Comparison of ENCODE assay signal across 31 mouse cellular contexts in the genomic region with DNA sequence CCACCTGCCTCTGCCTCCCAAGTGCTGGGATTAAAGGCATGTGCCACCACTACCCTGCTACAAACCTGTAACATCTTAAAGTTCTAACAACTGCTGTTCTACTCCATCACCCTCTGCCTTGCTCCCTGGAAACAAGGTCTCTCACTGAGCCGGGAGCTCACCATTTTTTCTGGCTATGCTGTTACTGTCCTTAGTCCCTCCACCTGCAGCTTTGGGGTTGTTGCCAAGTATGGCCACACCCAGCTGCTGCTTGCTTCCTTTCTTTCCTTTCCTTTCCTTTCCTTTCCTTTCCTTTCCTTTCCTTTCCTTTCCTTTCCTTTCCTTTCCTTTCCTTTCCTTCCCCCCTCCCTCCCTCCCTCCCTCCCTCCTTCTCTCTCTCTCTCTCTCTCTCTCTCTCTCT. TPM values are rescaled to one million over a fixed set of nuclear protein-coding genes. Genes with fewer than 3 reads are reported as not detected.
"Had no signal": no experiment of that assay in that cellular context is flagged by ENCODE, and none has a peak within 500 bp of the region (broad histone marks: within the 10 kb centered on the region; RNA-seq: fewer than 3 reads in every experiment).

No protein-coding gene starts in this region.

RNA-seq across cellular contexts. Expression of a gene that starts 57.5 kb away (rescaled TPM):
- total RNA-seq: common myeloid progenitor, adult 5-6 weeks; forebrain, postnatal 0 days; gastrocnemius, adult 18-20 months; gastrocnemius, adult 2 months; gastrocnemius, adult 8-10 months; gastrocnemius, postnatal 10 days; gastrocnemius, postnatal 14 days; gastrocnemius, postnatal 25 days; gastrocnemius, postnatal 36 days; gastrocnemius, postnatal 4 days; granulocyte monocyte progenitor cell, adult 5-6 weeks; heart, adult 18-20 months; heart, adult 2 months; heart, adult 8-10 months had no signal
- polyA plus RNA-seq: cortical plate, adult 2 months; embryonic facial prominence, embryonic 10.5 days; embryonic facial prominence, embryonic 11.5 days; embryonic facial prominence, embryonic 12.5 days; embryonic facial prominence, embryonic 13.5 days; embryonic facial prominence, embryonic 14.5 days; embryonic facial prominence, embryonic 15.5 days; forebrain, embryonic 10.5 days; forebrain, embryonic 12.5 days; forebrain, embryonic 13.5 days; forebrain, embryonic 14.5 days; forebrain, embryonic 15.5 days; forebrain, embryonic 16.5 days; forebrain, postnatal 0 days; frontal cortex, adult 2 months; gonadal fat pad, adult 2 months; heart, adult 2 months; heart, embryonic 10.5 days; heart, embryonic 11.5 days had no signal
